Mouse (Mus musculus) heart, embryonic 16.5 days (tissue): ENCODE results near the gene Tmem97. TPM values are rescaled to one million over a fixed set of nuclear protein-coding genes. Genes with fewer than 3 reads are reported as not detected.
"Not testable (repeated sequence)": the region's sequence is repeated elsewhere in the genome, so short reads cannot be mapped to it uniquely, and the experiment has no call there.

Experiments used
- ATAC-seq: fragments of 200-750 bp; cut with Nextera tagmentation; replicated peaks from 2 replicates; pipeline ENCODE4 v1.8.0; 2017; ENCODE audit warnings: moderate number of reproducible peaks; ENCODE audit not compliant: insufficient read depth, low FRiP score; ENCODE audit errors: extremely low read depth
- H3K27ac ChIP-seq: fragments of 300-500 bp; sonication (generic); 2 replicates; pipeline ENCODE4 v1.5.1; 2014; ENCODE audit warnings: mild to moderate bottlenecking, low read length, control low read depth, moderate library complexity
- H3K27me3 ChIP-seq: fragments of 300-500 bp; sonication (generic); 2 replicates; pipeline ENCODE4 v1.6.1; 2014; ENCODE audit warnings: low read length, mixed read lengths; ENCODE audit not compliant: control insufficient read depth, insufficient read depth
- H3K36me3 ChIP-seq: fragments of 300-500 bp; sonication (generic); 2 replicates; pipeline ENCODE4 v1.6.1; 2014; ENCODE audit not compliant: control insufficient read depth, insufficient read depth
- H3K4me1 ChIP-seq: fragments of 300-500 bp; sonication (generic); 2 replicates; pipeline ENCODE4 v1.6.1; 2014; ENCODE audit warnings: low read length, mixed read lengths; ENCODE audit not compliant: control insufficient read depth, insufficient read depth
- H3K4me2 ChIP-seq: fragments of 300-500 bp; sonication (generic); 2 replicates; pipeline ENCODE4 v1.6.1; 2014; ENCODE audit warnings: low read depth, mild to moderate bottlenecking, control low read depth, low read length
- H3K4me3 ChIP-seq: fragments of 300-500 bp; sonication (generic); 2 replicates; pipeline ENCODE4 v1.5.1; 2014; ENCODE audit warnings: mild to moderate bottlenecking, control low read depth, low read length
- H3K9ac ChIP-seq: fragments of 300-500 bp; sonication (generic); 2 replicates; pipeline ENCODE4 v1.6.1; 2014; ENCODE audit warnings: low read length, control low read depth
- H3K9me3 ChIP-seq: fragments of 300-500 bp; sonication (generic); replicated peaks from 2 replicates; pipeline ENCODE4 v1.6.1; 2016; ENCODE audit warnings: low read length; ENCODE audit not compliant: control insufficient read depth
- WGBS: fragments of 180-500 bp; shearing (Covaris S2); extraction: QIAGEN DNeasy Blood & Tissue Kit; methylation state at CpG from one replicate; pipeline ENCODE4 v1.1.7; 2014; 5-methylcytosine and 5-hydroxymethylcytosine counted together
- polyA plus RNA-seq: library from polyadenylated mRNA; unstranded; fragments of >200 nt; fragmentation: Nextera tagmentation; extraction: Ambion mirVana; gene quantifications from 2 replicates; pipeline ENCODE4 v1.2.1, GENCODE M21; 2015

Tmem97 gene
- polyA plus RNA-seq = 46.8 and 48.1 TPM in 2 replicates

- no peaks in the 10 kb centered on the region for H3K27me3 ChIP-seq
- under 1% methylated on average over 60 of the region's 60 CpGs for WGBS
- peak within 1 kb of the TSS; percentile 78 for H3K4me3 ChIP-seq
- ATAC-seq = peak; percentile 99
- peaks cover 8% of the 10 kb centered on the region; the same call in 1 of the 2 replicates for H3K9me3 ChIP-seq
- H3K4me1 ChIP-seq = peaks cover 15% of the 10 kb centered on the region
- peak within 1 kb of the TSS; percentile 80 for H3K9ac ChIP-seq
- H3K4me2 ChIP-seq = peak within 1 kb of the TSS; percentile 92
- no peaks in the 10 kb centered on the region; the same call in 1 of the 2 replicates for H3K36me3 ChIP-seq
- peak within 1 kb of the TSS; percentile 67 for H3K27ac ChIP-seq
These were observed at the start of gene Tmem97 for GRCm38 (mm10) chr11:78550168-78551058. Gene Tmem97, minus strand, starts transcription at chr11:78550777.

GRCm38 (mm10) chr11:78600051-78600450, 49.5 kb upstream of the Tmem97 start:
- ATAC-seq = no peak
- H3K9me3 ChIP-seq = no peaks in the 10 kb centered on the region
- WGBS = 65% methylated on average over 4 of the region's 4 CpGs
- H3K9ac ChIP-seq = no peak overlapping the region
- H3K4me3 ChIP-seq = no peak overlapping the region
- H3K36me3 ChIP-seq = no peaks in the 10 kb centered on the region
- H3K4me2 ChIP-seq = no peak overlapping the region
- peaks cover under 1% of the 10 kb centered on the region; the same call in 1 of the 2 replicates for H3K4me1 ChIP-seq
- H3K27me3 ChIP-seq = no peaks in the 10 kb centered on the region
- H3K27ac ChIP-seq = no peak overlapping the region

GRCm38 (mm10) chr11:78598763-78599415, 48.3 kb upstream of the Tmem97 start:
- Histone ChIP-seq H3K9ac (no peak overlapping the region), H3K36me3 (no peaks in the 10 kb centered on the region), H3K4me2 (no peak overlapping the region), H3K27me3 (no peaks in the 10 kb centered on the region), H3K27ac (no peak overlapping the region), H3K4me3 (no peak overlapping the region), H3K4me1 (peaks cover 11% of the 10 kb centered on the region), H3K9me3 (no peaks in the 10 kb centered on the region)
- no peak for ATAC-seq
- WGBS = 73% methylated on average over 3 of the region's 3 CpGs

GRCm38 (mm10) chr11:78596750-78597149, 46.2 kb upstream of the Tmem97 start:
- no peak overlapping the region for H3K4me2 ChIP-seq
- no peak overlapping the region for H3K4me3 ChIP-seq
- ATAC-seq = no peak
- no peaks in the 10 kb centered on the region for H3K27me3 ChIP-seq
- no peaks in the 10 kb centered on the region for H3K9me3 ChIP-seq
- H3K27ac ChIP-seq = no peak overlapping the region
- H3K4me1 ChIP-seq = peaks cover 13% of the 10 kb centered on the region
- H3K9ac ChIP-seq = no peak overlapping the region
- no peaks in the 10 kb centered on the region for H3K36me3 ChIP-seq

- Histone ChIP-seq H3K36me3 (no peaks in the 10 kb centered on the region), H3K27me3 (no peaks in the 10 kb centered on the region), H3K9me3 (no peaks in the 10 kb centered on the region), H3K27ac (no peak overlapping the region), H3K4me1 (peaks cover 13% of the 10 kb centered on the region), H3K9ac (no peak overlapping the region), H3K4me3 (no peak overlapping the region), H3K4me2 (no peak overlapping the region)
- WGBS = 83% methylated on average over 2 of the region's 2 CpGs
- ATAC-seq = no peak
These were observed 45.2 kb upstream of the Tmem97 start for GRCm38 (mm10) chr11:78595773-78596172.

GRCm38 (mm10) chr11:78594271-78594964, 43.8 kb upstream of the Tmem97 start:
- Histone ChIP-seq H3K27me3 (no peaks in the 10 kb centered on the region), H3K36me3 (peaks cover 5% of the 10 kb centered on the region; the same call in 1 of the 2 replicates), H3K9me3 (no peaks in the 10 kb centered on the region), H3K4me2 (no peak overlapping the region), H3K9ac (no peak overlapping the region), H3K27ac (peak overlapping the region; percentile 26), H3K4me1 (peaks cover 16% of the 10 kb centered on the region), H3K4me3 (no peak overlapping the region)
- WGBS = 48% methylated on average over 6 of the region's 6 CpGs
- ATAC-seq = peak; percentile 49; the same call in 1 of the 2 replicates

GRCm38 (mm10) chr11:78587677-78588076, 37.1 kb upstream of the Tmem97 start:
- not testable (repeated sequence) for H3K4me3 ChIP-seq, H3K9ac ChIP-seq, H3K9me3 ChIP-seq, ATAC-seq, H3K4me2 ChIP-seq, H3K4me1 ChIP-seq, H3K27me3 ChIP-seq, H3K27ac ChIP-seq
- WGBS = 90% methylated on average over 1 of the region's 1 CpGs
- H3K36me3 ChIP-seq = peaks cover 21% of the 10 kb centered on the region

- no peak overlapping the region for H3K4me3 ChIP-seq
- H3K36me3 ChIP-seq = peaks cover 28% of the 10 kb centered on the region
- H3K9me3 ChIP-seq = no peaks in the 10 kb centered on the region
- H3K27me3 ChIP-seq = no peaks in the 10 kb centered on the region
- no peak overlapping the region for H3K27ac ChIP-seq
- no peak overlapping the region for H3K4me2 ChIP-seq
- ATAC-seq = no peak
- H3K4me1 ChIP-seq = peaks cover 3% of the 10 kb centered on the region; the same call in 1 of the 2 replicates
- no peak overlapping the region for H3K9ac ChIP-seq
These were observed 35.5 kb upstream of the Tmem97 start for GRCm38 (mm10) chr11:78586099-78586498.
